Mouse (Mus musculus): Measurements from ENCODE around the gene 2810004N23Rik. TPM values are rescaled to one million over a fixed set of nuclear protein-coding genes. Genes with fewer than 3 reads are reported as not detected.

Gene 2810004N23Rik
- total and polyA plus RNA-seq, 3 experiments, result 54.8 to 68.9 (median 64.0) TPM

DNA sequence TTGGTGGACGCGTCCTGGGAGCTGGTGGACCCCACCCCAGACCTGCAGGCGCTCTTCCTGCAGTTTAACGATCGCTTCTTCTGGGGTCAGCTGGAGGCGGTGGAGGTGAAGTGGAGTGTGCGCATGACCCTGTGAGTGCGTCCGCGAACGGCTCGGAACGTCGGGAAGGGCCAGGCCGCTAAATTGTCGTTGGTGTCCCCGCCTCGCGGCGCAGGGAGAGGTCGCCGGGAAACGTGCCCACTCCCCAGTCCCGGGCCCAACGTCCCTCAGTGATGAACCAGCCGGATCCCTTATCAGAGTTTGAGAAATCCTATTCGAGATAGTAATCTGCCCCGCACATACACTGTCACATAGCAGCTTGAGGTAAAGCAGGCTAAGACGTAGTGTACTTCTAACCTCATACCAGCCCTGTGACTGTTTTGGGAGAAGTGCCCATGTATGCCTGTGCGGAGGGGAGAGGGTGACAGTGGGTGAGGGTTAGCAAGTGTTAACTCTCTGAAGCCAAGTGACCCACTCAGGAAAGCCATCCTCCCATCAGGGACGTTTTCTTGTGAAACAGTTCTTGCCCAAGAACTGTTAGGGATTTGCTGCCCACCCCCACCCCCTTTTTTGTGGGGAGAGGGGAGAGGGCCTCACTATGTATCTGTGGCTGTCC is 35.5 kb upstream of the 2810004N23Rik start:
- TF ChIP-seq RAD21 (IDR thresholded peaks at IDR 0.05; ENCODE audit: low read depth, low read length) (no peak), HCFC1 (IDR thresholded peaks at IDR 0.05; ENCODE audit: low read depth, low read length) (no peak), NRF1 (IDR thresholded peaks at IDR 0.05; ENCODE audit: insufficient read depth, low read depth, low read length, poor library complexity, severe bottlenecking) (no peak), MYB (IDR thresholded peaks at IDR 0.05; ENCODE audit: low read depth, low read length) (no peak), JUND (IDR thresholded peaks at IDR 0.05; ENCODE audit: low read depth, low read length) (no peak), ZMIZ1 (IDR thresholded peaks at IDR 0.05; ENCODE audit: low read depth, low read length) (no peak), GATA1 (IDR thresholded peaks at IDR 0.05; ENCODE audit: low read depth, low read length) (peak; percentile 18; the same call in 1 of the 2 replicates), CHD1 (IDR thresholded peaks at IDR 0.05; ENCODE audit: low read depth, low read length) (0 out of 2 replicates have a peak, but pooled peaks have one; percentile 77), GABPA (IDR thresholded peaks at IDR 0.05; ENCODE audit: low read depth, low read length) (no peak), SMC3 (IDR thresholded peaks at IDR 0.05; ENCODE audit: low read depth, low read length) (no peak), POLR2AphosphoS5 (IDR thresholded peaks at IDR 0.05; ENCODE audit: borderline replicate concordance, low read depth, low read length) (no peak), POLR2A (IDR thresholded peaks at IDR 0.05; ENCODE audit: control insufficient read depth in 1 of 2, insufficient read depth in 1 of 2, low read depth in 1 of 2, low read length in 2 of 2, poor library complexity in 1 of 2) (no peak), ZKSCAN1 (IDR thresholded peaks at IDR 0.05; ENCODE audit: low read depth, low read length) (no peak), KAT2A (conservative IDR thresholded peaks at IDR 0.05; ENCODE audit: low read depth, low read length) (no peak), ELF1 (IDR thresholded peaks at IDR 0.05; ENCODE audit: low read depth, low read length) (no peak), USF1 (IDR thresholded peaks at IDR 0.05; ENCODE audit: low read depth, low read length) (no peak), EP300 (IDR thresholded peaks at IDR 0.05; ENCODE audit: low read depth in 1 of 2, low read length in 2 of 2) (no peak), CHD2 (IDR thresholded peaks at IDR 0.05; ENCODE audit: low read length) (no peak)
- peak overlapping the region; percentile 92 to 98 for H3K4me3 ChIP-seq (ENCODE audit: control insufficient read depth in 1 of 2, insufficient read depth in 1 of 2, low read depth in 2 of 2, low read length in 2 of 2)
- H3K9me3 ChIP-seq (replicated peaks; ENCODE audit: insufficient read depth, low read length), result no peaks in the 10 kb centered on the region
- H3K4me1 ChIP-seq (ENCODE audit: control insufficient read depth in 1 of 2, insufficient read depth in 2 of 2, low read length in 2 of 2), result peaks cover 0 to 19% of the 10 kb centered on the region in 2 experiments; a peak in 3 of 4 replicates
- no peaks in the 10 kb centered on the region for H3K27me3 ChIP-seq (ENCODE audit: control insufficient read depth in 1 of 2, insufficient read depth in 2 of 2, low read length in 2 of 2)
- peak overlapping the region; percentile 99 for H3K9ac ChIP-seq (ENCODE audit: control insufficient read depth, low read depth, low read length, poor library complexity, severe bottlenecking)
- H3K36me3 ChIP-seq (ENCODE audit: control insufficient read depth in 1 of 2, insufficient read depth in 2 of 2, low read length in 2 of 2), result peaks cover 21 to 29% of the 10 kb centered on the region in 2 experiments
- peak overlapping the region; percentile 80 for H3K27ac ChIP-seq (ENCODE audit: control insufficient read depth, low read depth, low read length)
- H3K79me2 ChIP-seq (ENCODE audit: control insufficient read depth, insufficient read depth, low read length, poor library complexity), result peaks cover 70% of the 10 kb centered on the region
- peak; percentile 35 for DNase-seq (ENCODE audit: low read depth, low spot score)

All from MEL (cell line).